Mouse (Mus musculus): ENCODE measurements around the gene Tfdp2.

- TF ChIP-seq CTCF (IDR thresholded peaks at IDR 0.05; ENCODE audit: control insufficient read depth, insufficient read depth, insufficient read length) (no peak), MYOG (IDR thresholded peaks at IDR 0.05; ENCODE audit: control insufficient read depth, extremely low read depth, insufficient read length) (no peak), CEBPB (IDR thresholded peaks at IDR 0.05; ENCODE audit: low read depth) (no peak), USF1 (IDR thresholded peaks at IDR 0.05; ENCODE audit: low read depth) (no peak), MAX (IDR thresholded peaks at IDR 0.05) (no peak)
Measured at GRCm38 (mm10) chr9:96163443-96163842, 32.6 kb upstream of the Tfdp2 start.
